In the genomic region with DNA sequence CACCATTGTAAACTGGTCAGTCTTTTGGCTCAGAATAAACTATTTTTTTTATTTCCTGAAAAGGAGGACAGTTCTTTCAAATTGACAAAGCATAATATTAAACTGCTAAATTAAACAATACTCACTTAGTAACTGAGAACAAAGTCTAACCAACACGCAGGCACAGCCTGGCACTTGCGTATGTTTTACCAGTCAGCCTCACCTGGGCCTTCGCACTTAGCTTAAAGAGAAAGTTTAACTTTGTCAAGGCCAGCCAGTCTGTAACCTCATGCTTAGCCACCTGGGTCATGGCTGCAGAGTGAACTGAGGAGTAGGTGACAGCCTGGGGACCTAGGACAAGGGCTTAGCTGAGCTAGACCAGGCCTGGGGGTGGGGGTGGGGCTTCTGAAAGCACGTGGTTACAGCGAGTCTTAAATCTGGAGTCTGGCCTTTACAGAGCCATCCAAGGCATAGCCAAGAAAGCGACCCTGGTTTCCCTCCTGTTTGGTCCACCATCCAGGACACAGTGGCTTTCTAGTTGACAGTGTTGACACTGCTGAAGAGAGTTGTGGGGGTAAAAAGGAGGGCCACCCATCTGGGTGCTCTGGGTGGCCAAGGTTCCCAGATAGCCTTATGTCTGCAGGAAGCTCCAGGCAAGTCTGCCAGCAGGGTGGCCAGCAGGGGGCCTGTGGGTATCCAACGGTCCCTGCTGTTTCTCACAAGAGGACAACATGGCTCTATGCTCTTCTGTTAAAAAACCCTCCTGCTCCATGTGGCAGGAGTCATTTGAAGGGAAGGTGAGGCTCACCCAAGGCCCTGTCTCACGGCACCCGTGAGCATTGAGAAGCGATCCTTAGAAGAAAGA, we compare ENCODE assay signal across 9 mouse cellular contexts. TPM values are rescaled to one million over a fixed set of nuclear protein-coding genes. Genes with fewer than 3 reads are reported as not detected.
DNase-seq lines count a peak whose midpoint lies in the region; ATAC-seq and TF ChIP-seq lines count a peak whose summit lies in the region.
"Had no signal": no experiment of that assay in that cellular context is flagged by ENCODE, and none has a peak within 500 bp of the region (broad histone marks: within the 10 kb centered on the region; RNA-seq: fewer than 3 reads in every experiment).

No protein-coding gene starts in this region.

- H3K9me3 ChIP-seq in liver, embryonic 11.5 days (ENCODE audit: control insufficient read depth, low read length) = no peaks in the 10 kb centered on the region
- 0 out of 2 replicates have a peak, but pooled peaks cover 4% of the 10 kb centered on the region for H3K9me3 ChIP-seq in embryonic facial prominence, embryonic 10.5 days
- H3K9me3 ChIP-seq in liver, embryonic 14.5 days (ENCODE audit: control insufficient read depth, low read length) = no peaks in the 10 kb centered on the region

- TF ChIP-seq CTCF in bone marrow, adult 2 months (IDR thresholded peaks at IDR 0.05; ENCODE audit: control insufficient read depth, insufficient read depth, low read length) = peak; percentile 22; the same call in 1 of the 2 replicates
- peak; percentile 48 for TF ChIP-seq CTCF in liver, embryonic 14.5 days (IDR thresholded peaks at IDR 0.05; ENCODE audit: low read depth)

- no peaks in the 10 kb centered on the region for H3K36me3 ChIP-seq in liver, embryonic 11.5 days (ENCODE audit: control insufficient read depth, insufficient read depth, low read length)
- H3K36me3 ChIP-seq in embryonic facial prominence, embryonic 10.5 days (replicated peaks) = no peaks in the 10 kb centered on the region
- no peaks in the 10 kb centered on the region for H3K36me3 ChIP-seq in liver, embryonic 14.5 days (replicated peaks; ENCODE audit: control insufficient read depth, insufficient read depth, low read depth)

- 72% methylated on average over 10 of the region's 10 CpGs for WGBS in liver, embryonic 11.5 days
- 77% methylated on average over 10 of the region's 10 CpGs for WGBS in bone marrow, adult 2 months
- 70% methylated on average over 10 of the region's 10 CpGs for WGBS in embryonic facial prominence, embryonic 10.5 days
- WGBS in liver, embryonic 14.5 days (ENCODE audit: insufficient replicate concordance) = 52% methylated on average over 10 of the region's 10 CpGs

- no peak for TF ChIP-seq POLR2A in bone marrow, adult 2 months (IDR thresholded peaks at IDR 0.05; ENCODE audit: borderline replicate concordance, control insufficient read depth, low read depth, low read length)

- no peak overlapping the region for H3K4me2 ChIP-seq in liver, embryonic 11.5 days
- H3K4me2 ChIP-seq in liver, embryonic 14.5 days (ENCODE audit: low read depth) = no peak overlapping the region

- no peak overlapping the region for H3K4me3 ChIP-seq in liver, embryonic 11.5 days (ENCODE audit: low read depth, low read length)
- no peak overlapping the region for H3K4me3 ChIP-seq in bone marrow, adult 2 months (replicated peaks; ENCODE audit: control insufficient read depth, low read depth, low read length)
- H3K4me3 ChIP-seq in embryonic facial prominence, embryonic 10.5 days = no peak overlapping the region
- H3K4me3 ChIP-seq in liver, embryonic 14.5 days (ENCODE audit: insufficient read depth in 1 of 2, low read depth in 2 of 2, low read length in 2 of 2) = no peak overlapping the region

- DNase-seq in liver = peak; percentile 24
- no peak for DNase-seq in liver, embryonic 11.5 days (ENCODE audit: low spot score)
- DNase-seq in embryonic facial prominence, embryonic 10.5 days (ENCODE audit: low spot score) = peak; percentile 52
- no peak for DNase-seq in liver, embryonic 14.5 days (ENCODE audit: low read depth in 3 of 3, low spot score in 3 of 3)
- no peak for DNase-seq in gastrocnemius, adult 18-20 months (ENCODE audit: low spot score)

- H3K27ac ChIP-seq in liver, embryonic 11.5 days (ENCODE audit: low read depth, low read length) = no peak overlapping the region
- no peak overlapping the region for H3K27ac ChIP-seq in bone marrow, adult 2 months (ENCODE audit: control insufficient read depth, insufficient read depth, low read depth, low read length, poor library complexity)
- H3K27ac ChIP-seq in embryonic facial prominence, embryonic 10.5 days (replicated peaks) = no peak overlapping the region
- no peak overlapping the region for H3K27ac ChIP-seq in liver, embryonic 14.5 days

- H3K4me1 ChIP-seq in liver, embryonic 11.5 days (replicated peaks; ENCODE audit: control insufficient read depth, insufficient read depth, low read length) = no peaks in the 10 kb centered on the region
- no peaks in the 10 kb centered on the region for H3K4me1 ChIP-seq in bone marrow, adult 2 months (ENCODE audit: control insufficient read depth, insufficient read depth, low read length)
- peaks cover 20% of the 10 kb centered on the region for H3K4me1 ChIP-seq in embryonic facial prominence, embryonic 10.5 days
- peaks cover 0 to 9% of the 10 kb centered on the region in 2 experiments; a peak in 2 of 4 replicates for H3K4me1 ChIP-seq in liver, embryonic 14.5 days (replicated peaks; ENCODE audit: control insufficient read depth in 2 of 2, insufficient read depth in 2 of 2, low read length in 1 of 2)

- no peak overlapping the region for H3K9ac ChIP-seq in liver, embryonic 11.5 days (ENCODE audit: low read depth, low read length)
- H3K9ac ChIP-seq in liver, embryonic 14.5 days (replicated peaks) = no peak overlapping the region

- no peak for TF ChIP-seq EP300 in liver, embryonic 14.5 days (IDR thresholded peaks at IDR 0.05; ENCODE audit: low read depth)

- H3K27me3 ChIP-seq in liver, embryonic 11.5 days (replicated peaks; ENCODE audit: control insufficient read depth, insufficient read depth, low read length) = no peaks in the 10 kb centered on the region
- no peaks in the 10 kb centered on the region for H3K27me3 ChIP-seq in embryonic facial prominence, embryonic 10.5 days (replicated peaks; ENCODE audit: low read depth, poor library complexity, severe bottlenecking)
- H3K27me3 ChIP-seq in liver, embryonic 14.5 days (ENCODE audit: control insufficient read depth, insufficient read depth, low read length) = no peaks in the 10 kb centered on the region

- no peak for ATAC-seq in liver, embryonic 11.5 days (replicated peaks; ENCODE audit: low FRiP score)
- no peak for ATAC-seq in liver, embryonic 14.5 days (ENCODE audit: insufficient read depth)
- no peak for ATAC-seq in monocyte, adult 5-6 weeks (replicated peaks; ENCODE audit: insufficient number of reproducible peaks, low FRiP score, low TSS enrichment, poor library complexity, severe bottlenecking)

RNA-seq across cellular contexts. Expression of gene Spdye4c, which starts 24.5 kb away (rescaled TPM):
- not detected in 2 replicates for polyA plus RNA-seq in liver, embryonic 11.5 days (2014; fragmentation: Nextera tagmentation; extraction: Ambion mirVana)
- not detected in 2 replicates for polyA plus RNA-seq in bone marrow, adult 2 months (2011; ENCODE audit: insufficient read depth, insufficient read length, low replicate concordance, missing spikeins)
- not detected in 2 replicates for polyA plus RNA-seq in embryonic facial prominence, embryonic 10.5 days (2016; fragmentation: Nextera tagmentation; extraction: Ambion mirVana)
- polyA plus RNA-seq in liver, embryonic 14.5 days (2012; rRNA removed) = not detected in 2 replicates
- not detected in 2 replicates for polyA plus RNA-seq in liver, embryonic 14.5 days (2014; fragmentation: Nextera tagmentation; extraction: Ambion mirVana)
- not detected for total RNA-seq in gastrocnemius, adult 18-20 months (2021)
- total RNA-seq in monocyte, adult 5-6 weeks (2017) = not detected in 3 replicates
- total RNA-seq: left cerebral cortex, postnatal 14 days had no signal
- polyA plus RNA-seq: cortical plate, adult 2 months had no signal

Comparison
In these comparisons a context has a peak if more than half of its experiments do, and no peak if none do; other contexts are left out.
1. DNase-seq: peak in liver (single experiment) and embryonic facial prominence, embryonic 10.5 days (single experiment); none in liver, embryonic 11.5 days (single experiment), liver, embryonic 14.5 days (0 of 3) and gastrocnemius, adult 18-20 months (single experiment).